ENCODE assay signal across 8 mouse cellular contexts in the genomic region with DNA sequence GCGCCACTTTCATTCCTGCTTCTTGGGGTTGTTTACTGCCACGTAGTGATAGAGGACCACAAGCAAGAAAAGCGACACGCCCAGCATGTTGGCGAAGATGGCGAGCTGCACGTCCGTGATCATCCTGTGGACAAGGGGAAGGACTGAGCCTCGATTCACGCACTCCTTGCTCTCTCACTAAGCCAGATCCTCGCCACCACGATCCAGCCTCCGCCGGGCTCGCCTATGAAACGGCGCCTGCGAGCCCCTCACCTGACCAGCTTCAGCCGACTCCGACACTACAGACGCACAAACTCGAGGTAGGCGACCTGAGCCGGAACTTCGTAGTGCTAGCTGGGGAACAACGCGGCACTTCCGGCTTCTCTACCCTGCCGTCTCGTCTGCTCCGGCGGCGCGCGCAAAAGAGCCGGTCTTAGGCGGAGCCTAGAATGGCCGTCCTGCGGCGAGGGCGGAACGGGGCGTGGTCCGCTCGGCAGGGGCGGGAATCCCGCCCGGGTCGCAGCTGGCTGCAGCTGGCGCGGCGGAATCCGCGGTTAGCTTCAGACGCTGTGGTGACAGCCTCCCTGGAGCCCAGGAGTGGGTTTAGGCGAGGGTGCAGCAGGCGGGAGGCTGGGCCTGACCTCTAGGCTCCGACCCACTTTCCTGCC. TPM values are rescaled to one million over a fixed set of nuclear protein-coding genes. Genes with fewer than 3 reads are reported as not detected.
DNase-seq lines count a peak whose midpoint lies in the region; ATAC-seq lines count a peak whose summit lies in the region.

A gene (minus strand): TSS at position 376 of the 647 bp plus-strand sequence.

- under 1% methylated on average over 51 of the region's 58 CpGs for WGBS in heart, embryonic 14.5 days
- under 1% methylated on average over 58 of the region's 58 CpGs for WGBS in liver, embryonic 13.5 days (ENCODE audit: insufficient replicate concordance)
- WGBS in stomach, embryonic 16.5 days: under 1% methylated on average over 55 of the region's 58 CpGs

- peak; percentile 88 for ATAC-seq in heart, embryonic 14.5 days (ENCODE audit: insufficient number of reproducible peaks, insufficient read depth, low FRiP score, low read depth)
- ATAC-seq in liver, embryonic 13.5 days (ENCODE audit: low read depth): peak; percentile 96
- ATAC-seq in stomach, embryonic 16.5 days (ENCODE audit: insufficient read depth, low FRiP score): peak; percentile 92

- peak; percentile 98 for DNase-seq in CD4-positive, CD25-positive, alpha-beta regulatory T cell, adult 2 months (ENCODE audit: low read depth, low spot score)
- peak; percentile 92 for DNase-seq in fibroblast of lung, adult 2 months (ENCODE audit: low read depth)
- peak; percentile 99 for DNase-seq in kidney, postnatal 14 days
- peak; percentile 97 for DNase-seq in liver, embryonic 13.5 days
- peak; percentile 97 for DNase-seq in neural tube, embryonic 10.5 days (ENCODE audit: extremely low spot score, low spot score)

- peak within 1 kb of the TSS; percentile 86 for H3K9ac ChIP-seq in heart, embryonic 14.5 days (ENCODE audit: low read length)
- peak within 1 kb of the TSS; percentile 94 for H3K9ac ChIP-seq in liver, embryonic 13.5 days
- peak within 1 kb of the TSS; percentile 75 for H3K9ac ChIP-seq in stomach, embryonic 16.5 days (ENCODE audit: low read length)

- H3K4me2 ChIP-seq in heart, embryonic 14.5 days (ENCODE audit: low read length): peak within 1 kb of the TSS; percentile 74
- H3K4me2 ChIP-seq in liver, embryonic 13.5 days: peak within 1 kb of the TSS; percentile 96
- H3K4me2 ChIP-seq in stomach, embryonic 16.5 days (ENCODE audit: low read depth, low read length): peak within 1 kb of the TSS; percentile 99

- H3K4me1 ChIP-seq in brown adipose tissue, adult 24 weeks (ENCODE audit: control insufficient read depth, insufficient read depth, insufficient read length, low read length): peaks cover 32% of the 10 kb centered on the region
- H3K4me1 ChIP-seq in heart, embryonic 14.5 days (ENCODE audit: control insufficient read depth in 2 of 2, insufficient read depth in 2 of 2, low read length in 2 of 2): peaks cover 32 to 44% of the 10 kb centered on the region in 2 experiments
- peaks cover 69% of the 10 kb centered on the region for H3K4me1 ChIP-seq in liver, embryonic 13.5 days (replicated peaks)
- H3K4me1 ChIP-seq in stomach, embryonic 16.5 days (ENCODE audit: control insufficient read depth, insufficient read depth, low read length): peaks cover 41% of the 10 kb centered on the region

- H3K27ac ChIP-seq in brown adipose tissue, adult 24 weeks (replicated peaks; ENCODE audit: low read depth, low read length): peak within 1 kb of the TSS; percentile 76
- H3K27ac ChIP-seq in heart, embryonic 14.5 days (replicated peaks in 1 of 2; ENCODE audit: control insufficient read depth in 1 of 2, insufficient read depth in 1 of 2, low read depth in 2 of 2, low read length in 2 of 2): peak within 1 kb of the TSS; percentile 95
- peak within 1 kb of the TSS; percentile 97 for H3K27ac ChIP-seq in liver, embryonic 13.5 days
- peak within 1 kb of the TSS; percentile 98 for H3K27ac ChIP-seq in stomach, embryonic 16.5 days (ENCODE audit: low read length)

- H3K9me3 ChIP-seq in heart, embryonic 14.5 days (ENCODE audit: control insufficient read depth, low read length): no peaks in the 10 kb centered on the region
- H3K9me3 ChIP-seq in liver, embryonic 13.5 days (replicated peaks): no peaks in the 10 kb centered on the region
- H3K9me3 ChIP-seq in stomach, embryonic 16.5 days (replicated peaks; ENCODE audit: control insufficient read depth, low read length): no peaks in the 10 kb centered on the region

- H3K27me3 ChIP-seq in heart, embryonic 14.5 days (ENCODE audit: control insufficient read depth, insufficient read depth, low read length): no peaks in the 10 kb centered on the region
- no peaks in the 10 kb centered on the region for H3K27me3 ChIP-seq in liver, embryonic 13.5 days
- H3K27me3 ChIP-seq in stomach, embryonic 16.5 days (ENCODE audit: control insufficient read depth, insufficient read depth, low read length): no peaks in the 10 kb centered on the region

- peak within 1 kb of the TSS; percentile 71 for H3K4me3 ChIP-seq in brown adipose tissue, adult 24 weeks (ENCODE audit: insufficient read depth, low read depth, low read length)
- H3K4me3 ChIP-seq in heart, embryonic 14.5 days (ENCODE audit: control insufficient read depth in 1 of 2, insufficient read depth in 1 of 2, low read depth in 1 of 2, low read length in 2 of 2): peak within 1 kb of the TSS; percentile 69 to 77
- H3K4me3 ChIP-seq in liver, embryonic 13.5 days (replicated peaks): peak within 1 kb of the TSS; percentile 76
- peak within 1 kb of the TSS; percentile 56 for H3K4me3 ChIP-seq in stomach, embryonic 16.5 days (replicated peaks; ENCODE audit: low read length)

- H3K36me3 ChIP-seq in heart, embryonic 14.5 days (ENCODE audit: control insufficient read depth, insufficient read depth, low read length): peaks cover 36% of the 10 kb centered on the region
- peaks cover 37% of the 10 kb centered on the region for H3K36me3 ChIP-seq in liver, embryonic 13.5 days
- no peaks in the 10 kb centered on the region for H3K36me3 ChIP-seq in stomach, embryonic 16.5 days (ENCODE audit: control insufficient read depth, insufficient read depth, low read length)

RNA-seq across cellular contexts. Expression of the gene that starts here (rescaled TPM):
- 357 and 467 TPM in 2 replicates for polyA plus RNA-seq in brown adipose tissue, adult 24 weeks (2012; ENCODE audit: insufficient read depth, insufficient read length, missing spikeins)
- 437 and 480 TPM in 2 replicates for polyA plus RNA-seq in heart, embryonic 14.5 days (2014; fragmentation: Nextera tagmentation; extraction: Ambion mirVana)
- 342 and 377 TPM in 2 replicates for polyA plus RNA-seq in liver, embryonic 13.5 days (2015; fragmentation: Nextera tagmentation; extraction: Ambion mirVana)
- polyA plus RNA-seq in stomach, embryonic 16.5 days (2015; fragmentation: Nextera tagmentation; extraction: Ambion mirVana): 434 and 465 TPM in 2 replicates

Comparison
In these comparisons a context has a peak if more than half of its experiments do, and no peak if none do; other contexts are left out.
1. Peak in every context shown above with its lines: DNase-seq, ATAC-seq, H3K4me3 ChIP-seq and H3K27ac ChIP-seq.